Mouse (Mus musculus) stomach, postnatal 0 days (tissue): ENCODE data around the gene Rgs10. TPM values are rescaled to one million over a fixed set of nuclear protein-coding genes. Genes with fewer than 3 reads are reported as not detected.

ENCODE experiments used
- ATAC-seq: fragments of 200-750 bp; cut with Nextera tagmentation; 2 replicates; pipeline ENCODE4 v1.8.0; 2017; ENCODE audit not compliant: low FRiP score, low TSS enrichment
- DNase-seq: peaks from one replicate; pipeline ENCODE4 v3.0.0-alpha.2; 2016; ENCODE audit warnings: low spot score
- H3K27ac ChIP-seq: fragments of 300-500 bp; sonication (generic); replicated peaks from 2 replicates; pipeline ENCODE4 v1.5.1; 2014; ENCODE audit warnings: mild to moderate bottlenecking, control low read depth
- H3K27me3 ChIP-seq: fragments of 300-500 bp; sonication (generic); 2 replicates; pipeline ENCODE4 v1.6.1; 2014; ENCODE audit warnings: low read length; ENCODE audit not compliant: control insufficient read depth, insufficient read depth
- H3K36me3 ChIP-seq: fragments of 300-500 bp; sonication (generic); 2 replicates; pipeline ENCODE4 v1.6.1; 2014; ENCODE audit warnings: low read length, mixed read lengths; ENCODE audit not compliant: control insufficient read depth, insufficient read depth
- H3K4me1 ChIP-seq: fragments of 300-500 bp; sonication (generic); replicated peaks from 2 replicates; pipeline ENCODE4 v1.6.1; 2014; ENCODE audit warnings: antibody characterized with exemption; ENCODE audit not compliant: control insufficient read depth, insufficient read depth
- H3K4me2 ChIP-seq: fragments of 300-500 bp; sonication (generic); replicated peaks from 2 replicates; pipeline ENCODE4 v1.6.1; 2014; ENCODE audit warnings: low read depth, mild to moderate bottlenecking, control low read depth, moderate library complexity
- H3K4me3 ChIP-seq: fragments of 300-500 bp; sonication (generic); 2 replicates; pipeline ENCODE4 v1.5.1; 2014; ENCODE audit warnings: low read depth, low read length, control low read depth
- H3K9ac ChIP-seq: fragments of 300-500 bp; sonication (generic); 2 replicates; pipeline ENCODE4 v1.6.1; 2014; ENCODE audit warnings: mild to moderate bottlenecking, low read length, control low read depth, mixed read lengths
- H3K9me3 ChIP-seq: fragments of 300-500 bp; sonication (generic); 2 replicates; pipeline ENCODE4 v1.6.1; 2016; ENCODE audit warnings: low read length; ENCODE audit not compliant: control insufficient read depth
- CTCF ChIP-seq: IDR thresholded peaks from 2 replicates; pipeline ENCODE4 v1.5.1; 2016; ENCODE audit warnings: antibody characterized with exemption, low read depth, mild to moderate bottlenecking, moderate library complexity
- EP300 ChIP-seq: optimal IDR thresholded peaks from 2 replicates; pipeline ENCODE3; 2016; ENCODE audit warnings: antibody characterized with exemption
- WGBS: fragments of 180-500 bp; shearing (Covaris S2); extraction: QIAGEN DNeasy Blood & Tissue Kit; methylation state at CpG from one replicate; pipeline ENCODE4 v1.1.7; 2014; 5-methylcytosine and 5-hydroxymethylcytosine counted together
- polyA plus RNA-seq: library from polyadenylated mRNA; unstranded; fragments of >200 nt; fragmentation: Nextera tagmentation; extraction: Ambion mirVana; gene quantifications from 2 replicates; pipeline ENCODE4 v1.2.1, GENCODE M21; 2015

Rgs10 gene
- polyA plus RNA-seq, 1 experiment from 2014 or later, result 24.5 TPM

DNA sequence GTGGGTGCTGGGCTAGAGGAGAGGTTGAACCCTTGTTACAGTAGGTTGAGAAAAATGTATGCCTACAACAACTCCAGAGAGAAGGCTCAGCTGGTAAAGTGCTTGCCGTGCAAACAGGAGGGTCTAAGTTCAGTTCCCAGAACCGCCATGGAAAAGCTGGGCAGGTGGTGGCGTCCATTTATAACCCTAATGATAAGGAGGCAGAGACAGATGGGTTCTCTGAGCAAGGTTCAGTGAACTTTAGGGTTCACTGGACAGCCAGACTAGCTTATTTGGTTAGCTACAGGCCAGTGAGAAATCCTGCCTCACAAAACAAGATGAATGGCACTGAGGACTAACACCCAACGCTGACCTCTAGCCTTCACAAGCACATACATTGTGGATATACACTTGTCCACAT, 68.8 kb downstream of the Rgs10 start:
- Histone ChIP-seq H3K9ac (no peak overlapping the region), H3K27ac (no peak overlapping the region), H3K27me3 (no peaks in the 10 kb centered on the region), H3K4me1 (no peaks in the 10 kb centered on the region), H3K4me2 (no peak overlapping the region), H3K4me3 (no peak overlapping the region), H3K36me3 (no peaks in the 10 kb centered on the region), H3K9me3 (no peaks in the 10 kb centered on the region)
- 50% methylated on average over 4 of the region's 4 CpGs for WGBS
- ATAC-seq (no peak), DNase-seq (peak; percentile 7)
- TF ChIP-seq CTCF, result no peak
- TF ChIP-seq EP300, result no peak

DNA sequence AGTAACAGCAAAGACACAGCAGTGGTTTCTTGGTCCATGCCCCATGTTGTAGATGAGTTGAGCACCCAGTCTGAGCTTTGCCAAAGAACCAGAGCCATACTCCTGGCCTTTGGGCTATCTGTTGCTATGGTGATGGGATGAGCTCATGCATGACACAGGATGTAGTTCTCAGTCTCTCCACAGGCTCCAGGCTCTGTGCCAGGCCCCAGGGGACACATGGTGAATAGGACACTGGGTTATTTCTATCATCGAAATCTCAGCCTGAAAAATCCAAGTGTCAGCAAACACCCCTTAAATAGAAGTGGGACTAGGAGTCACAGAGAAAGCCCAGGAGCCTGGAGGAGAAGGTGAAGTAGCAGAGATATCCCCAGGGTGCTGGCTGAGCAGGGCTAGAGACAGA, 70.0 kb downstream of the Rgs10 start:
- WGBS, result 31% methylated on average over 1 of the region's 1 CpGs
- Histone ChIP-seq H3K4me1 (no peaks in the 10 kb centered on the region), H3K4me3 (no peak overlapping the region), H3K9ac (no peak overlapping the region), H3K27me3 (no peaks in the 10 kb centered on the region), H3K36me3 (no peaks in the 10 kb centered on the region), H3K9me3 (no peaks in the 10 kb centered on the region), H3K4me2 (no peak overlapping the region), H3K27ac (no peak overlapping the region)
- peak; percentile 25 for DNase-seq
- no peak for ATAC-seq
- TF ChIP-seq EP300 (no peak), CTCF (peak; percentile 26; the same call in 1 of the 2 replicates)

DNA sequence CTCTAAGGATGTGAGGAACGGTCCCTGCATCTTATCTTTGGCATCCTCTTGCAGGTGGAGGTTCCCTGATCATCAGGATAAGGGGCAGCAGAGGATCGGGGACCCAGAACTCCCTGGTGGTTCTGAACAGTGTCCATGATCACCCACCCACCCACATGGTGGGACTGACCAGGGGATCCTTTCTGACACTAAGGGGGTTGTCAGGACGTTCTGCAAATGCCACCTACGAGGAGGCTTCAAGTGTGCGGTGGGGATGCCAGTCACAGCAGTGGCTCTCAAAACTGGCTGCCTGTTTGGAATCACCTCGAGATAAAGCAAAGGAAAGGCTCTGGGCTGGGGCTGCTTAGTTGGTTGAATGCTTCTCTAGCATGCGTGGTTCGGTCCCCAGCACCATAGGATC, 71.6 kb downstream of the Rgs10 start:
- Histone ChIP-seq H3K4me1 (no peaks in the 10 kb centered on the region), H3K27me3 (no peaks in the 10 kb centered on the region), H3K4me2 (no peak overlapping the region), H3K4me3 (no peak overlapping the region), H3K27ac (no peak overlapping the region), H3K9me3 (no peaks in the 10 kb centered on the region), H3K9ac (no peak overlapping the region), H3K36me3 (no peaks in the 10 kb centered on the region)
- ATAC-seq (no peak), DNase-seq (peak; percentile 8)
- TF ChIP-seq CTCF, result no peak
- TF ChIP-seq EP300, result no peak
- 71% methylated on average over 8 of the region's 8 CpGs for WGBS

DNA sequence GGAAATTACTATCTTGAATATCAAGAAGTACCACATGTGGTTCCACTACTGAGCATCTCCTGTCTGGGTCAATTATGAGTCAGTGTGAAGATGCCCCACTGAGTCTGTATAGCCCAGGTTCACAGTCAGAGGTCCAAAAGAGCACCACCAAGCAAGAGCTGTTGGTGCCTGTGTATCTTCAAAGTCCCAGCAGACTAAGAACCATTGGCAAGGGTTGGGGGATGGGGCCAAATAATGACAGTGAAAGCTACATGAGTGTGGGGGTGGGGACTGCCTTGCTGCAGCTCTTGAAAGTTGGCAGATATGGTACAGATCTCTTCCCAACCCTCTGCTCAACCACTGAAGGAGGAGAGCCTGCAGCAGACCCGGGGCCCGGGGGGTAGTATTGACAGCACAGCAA, 72.0 kb downstream of the Rgs10 start:
- Histone ChIP-seq H3K4me3 (no peak overlapping the region), H3K27ac (no peak overlapping the region), H3K36me3 (no peaks in the 10 kb centered on the region), H3K4me2 (no peak overlapping the region), H3K9ac (no peak overlapping the region), H3K9me3 (no peaks in the 10 kb centered on the region), H3K4me1 (no peaks in the 10 kb centered on the region), H3K27me3 (no peaks in the 10 kb centered on the region)
- no peak for ATAC-seq
- peak; percentile 10 for DNase-seq
- TF ChIP-seq CTCF, result no peak
- no peak for TF ChIP-seq EP300
- 44% methylated on average over 2 of the region's 2 CpGs for WGBS

GRCm38 (mm10) chr7:128345691-128346090, 72.9 kb downstream of the Rgs10 start:
- Histone ChIP-seq H3K9me3 (no peaks in the 10 kb centered on the region), H3K4me3 (no peak overlapping the region), H3K4me2 (no peak overlapping the region), H3K9ac (no peak overlapping the region), H3K4me1 (no peaks in the 10 kb centered on the region), H3K27ac (no peak overlapping the region), H3K27me3 (no peaks in the 10 kb centered on the region), H3K36me3 (no peaks in the 10 kb centered on the region)
- ATAC-seq, result no peak
- 80% methylated on average over 6 of the region's 6 CpGs for WGBS
- no peak for DNase-seq
- TF ChIP-seq EP300 (no peak), CTCF (no peak)

DNA sequence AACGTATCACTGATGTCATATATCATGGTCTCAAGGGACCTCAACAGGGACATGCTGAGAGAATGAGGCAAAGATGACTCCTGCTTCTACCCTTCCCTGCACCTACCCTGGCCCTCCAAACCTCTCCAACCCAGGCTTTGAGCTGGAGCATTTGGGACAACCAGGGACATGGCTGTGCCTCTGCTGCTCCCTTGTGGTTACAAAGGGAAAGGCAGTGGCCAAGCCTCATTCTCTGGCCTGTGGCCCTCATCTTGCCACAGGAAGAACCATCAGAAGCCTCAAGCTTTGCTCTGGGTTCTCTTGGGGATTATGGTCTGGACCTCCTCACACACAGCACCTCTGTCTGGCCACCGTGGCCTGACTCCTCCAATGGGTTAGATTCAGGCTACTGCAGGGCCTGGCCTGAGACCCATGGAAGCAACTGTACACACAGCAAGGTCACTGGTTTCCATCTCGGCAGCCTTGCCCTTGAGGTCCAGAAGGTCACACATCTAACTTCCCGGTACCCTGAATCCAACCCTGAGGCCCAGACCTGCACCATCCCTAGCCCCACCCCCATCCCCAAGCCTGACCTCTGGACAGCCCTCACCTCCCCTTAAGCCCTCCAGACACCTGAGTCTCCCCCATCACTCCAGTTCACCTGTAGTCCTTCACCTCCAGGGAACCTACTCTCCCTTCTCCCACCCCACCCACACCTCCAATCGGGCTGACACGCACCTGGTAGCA, 73.5 kb downstream of the Rgs10 start:
- no peaks in the 10 kb centered on the region for H3K4me1 ChIP-seq
- no peak overlapping the region for H3K27ac ChIP-seq
- H3K4me3 ChIP-seq, result no peak overlapping the region
- H3K9ac ChIP-seq, result no peak overlapping the region
- no peaks in the 10 kb centered on the region for H3K36me3 ChIP-seq
- WGBS, result 67% methylated on average over 6 of the region's 6 CpGs
- TF ChIP-seq EP300 (no peak), CTCF (peak; percentile 99)
- no peak overlapping the region for H3K4me2 ChIP-seq
- peak; percentile 76 for DNase-seq
- ATAC-seq, result peak; percentile 75
- H3K27me3 ChIP-seq, result no peaks in the 10 kb centered on the region
- H3K9me3 ChIP-seq, result no peaks in the 10 kb centered on the region
